Mouse (Mus musculus) intestine, embryonic 16.5 days (tissue): ENCODE data around the gene Map1s. TPM values are rescaled to one million over a fixed set of nuclear protein-coding genes. Genes with fewer than 3 reads are reported as not detected.

Experiments used
- ATAC-seq: fragments of 200-750 bp; cut with Nextera tagmentation; 2 replicates; pipeline ENCODE4 v1.8.0; 2017; ENCODE audit warnings: moderate TSS enrichment, moderate library complexity
- H3K27ac ChIP-seq: fragments of 300-500 bp; sonication (generic); 2 replicates; pipeline ENCODE4 v1.5.1; 2014; ENCODE audit warnings: mild to moderate bottlenecking, low read length
- H3K27me3 ChIP-seq: fragments of 300-500 bp; sonication (generic); replicated peaks from 2 replicates; pipeline ENCODE4 v1.6.1; 2014; ENCODE audit warnings: low read length, control low read depth, mixed read lengths; ENCODE audit not compliant: control insufficient read depth, insufficient read depth
- H3K36me3 ChIP-seq: fragments of 300-500 bp; sonication (generic); 2 replicates; pipeline ENCODE4 v1.6.1; 2014; ENCODE audit warnings: low read length, control low read depth; ENCODE audit not compliant: control insufficient read depth, insufficient read depth
- H3K4me1 ChIP-seq: fragments of 300-500 bp; sonication (generic); 2 replicates; pipeline ENCODE4 v1.6.1; 2014; ENCODE audit warnings: low read length, control low read depth, mixed read lengths; ENCODE audit not compliant: control insufficient read depth, insufficient read depth
- H3K4me2 ChIP-seq: fragments of 300-500 bp; sonication (generic); 2 replicates; pipeline ENCODE4 v1.6.1; 2014; ENCODE audit warnings: low read depth, low read length, control low read depth
- H3K4me3 ChIP-seq: fragments of 300-500 bp; sonication (generic); 2 replicates; pipeline ENCODE4 v1.5.1; 2014; ENCODE audit warnings: mild to moderate bottlenecking, low read length
- H3K9ac ChIP-seq: fragments of 300-500 bp; sonication (generic); 2 replicates; pipeline ENCODE4 v1.6.1; 2014; ENCODE audit warnings: low read depth, low read length
- H3K9me3 ChIP-seq: fragments of 300-500 bp; sonication (generic); 2 replicates; pipeline ENCODE4 v1.6.1; 2016; ENCODE audit warnings: low read length, control low read depth; ENCODE audit not compliant: control insufficient read depth
- WGBS: fragments of 180-500 bp; shearing (Covaris S2); extraction: QIAGEN DNeasy Blood & Tissue Kit; methylation state at CpG from one replicate; pipeline ENCODE4 v1.1.7; 2014; 5-methylcytosine and 5-hydroxymethylcytosine counted together
- polyA plus RNA-seq: library from polyadenylated mRNA; unstranded; fragments of >200 nt; fragmentation: Nextera tagmentation; extraction: Ambion mirVana; gene quantifications from 2 replicates; pipeline ENCODE4 v1.2.1, GENCODE M21; 2015

Gene Map1s
- polyA plus RNA-seq, 1 experiment from 2014 or later = 32.6 TPM

DNA sequence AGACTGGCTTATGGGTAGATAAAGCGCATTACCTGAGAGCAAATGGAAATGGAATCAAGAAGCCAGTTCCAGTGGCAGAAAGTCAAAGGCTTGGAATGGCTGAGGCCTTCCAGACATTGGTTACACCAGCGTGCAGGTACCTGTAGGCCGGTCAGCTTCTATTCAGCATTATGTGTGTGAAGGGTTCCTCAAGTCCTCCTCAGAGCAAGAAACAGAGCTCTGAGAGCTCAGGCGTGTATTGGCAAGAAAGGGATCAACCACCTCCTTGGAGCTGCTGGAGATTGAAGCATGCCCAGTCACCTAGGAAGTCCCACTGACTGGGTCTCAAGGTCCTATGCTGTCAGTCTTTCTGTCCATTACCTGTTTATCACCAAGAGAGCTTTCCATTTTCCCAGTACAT lies 20.0 kb downstream of the Map1s start:
- H3K4me1 ChIP-seq = no peaks in the 10 kb centered on the region
- WGBS = 90% methylated on average over 4 of the region's 4 CpGs
- H3K4me3 ChIP-seq = no peak overlapping the region
- H3K9ac ChIP-seq = no peak overlapping the region
- no peak overlapping the region for H3K4me2 ChIP-seq
- H3K27me3 ChIP-seq = no peaks in the 10 kb centered on the region
- no peaks in the 10 kb centered on the region; the same call in 1 of the 2 replicates for H3K36me3 ChIP-seq
- ATAC-seq = no peak
- no peaks in the 10 kb centered on the region for H3K9me3 ChIP-seq
- H3K27ac ChIP-seq = no peak overlapping the region

DNA sequence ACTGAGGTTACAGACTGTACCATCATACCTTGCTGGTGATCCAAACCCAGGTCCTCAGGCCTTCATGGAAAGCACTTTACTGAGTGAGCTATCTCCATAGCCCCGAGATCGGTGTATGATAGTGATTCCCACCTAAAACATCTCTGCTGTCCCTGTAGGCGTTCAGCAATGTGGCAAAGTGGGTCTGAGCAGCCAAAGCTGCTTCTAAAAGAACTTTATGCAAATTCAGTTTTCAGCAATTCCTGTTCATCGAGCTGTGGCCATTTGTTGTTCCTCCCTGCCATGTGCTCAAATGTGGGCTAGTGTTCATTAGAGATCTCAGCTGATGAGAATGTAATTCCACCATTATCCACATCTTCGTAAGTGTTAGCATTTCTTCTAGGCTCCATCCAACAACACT lies 20.7 kb downstream of the Map1s start:
- H3K27ac ChIP-seq = no peak overlapping the region
- no peak overlapping the region for H3K4me2 ChIP-seq
- no peaks in the 10 kb centered on the region for H3K9me3 ChIP-seq
- no peaks in the 10 kb centered on the region for H3K4me1 ChIP-seq
- no peak for ATAC-seq
- H3K4me3 ChIP-seq = no peak overlapping the region
- H3K36me3 ChIP-seq = no peaks in the 10 kb centered on the region; the same call in 1 of the 2 replicates
- H3K27me3 ChIP-seq = no peaks in the 10 kb centered on the region
- H3K9ac ChIP-seq = no peak overlapping the region
- 91% methylated on average over 5 of the region's 5 CpGs for WGBS

GRCm38 (mm10) chr8:70928096-70928495 lies 22.4 kb downstream of the Map1s start:
- no peaks in the 10 kb centered on the region for H3K36me3 ChIP-seq
- no peaks in the 10 kb centered on the region for H3K4me1 ChIP-seq
- H3K4me2 ChIP-seq = no peak overlapping the region
- ATAC-seq = no peak
- no peak overlapping the region for H3K4me3 ChIP-seq
- H3K27ac ChIP-seq = no peak overlapping the region
- H3K9me3 ChIP-seq = no peaks in the 10 kb centered on the region
- no peak overlapping the region for H3K9ac ChIP-seq
- 81% methylated on average over 3 of the region's 3 CpGs for WGBS
- H3K27me3 ChIP-seq = no peaks in the 10 kb centered on the region

GRCm38 (mm10) chr8:70928778-70929322 lies 23.1 kb downstream of the Map1s start:
- no peaks in the 10 kb centered on the region for H3K36me3 ChIP-seq
- no peak overlapping the region for H3K4me2 ChIP-seq
- ATAC-seq = no peak

GRCm38 (mm10) chr8:70931731-70932130 lies 26.0 kb downstream of the Map1s start:
- Histone ChIP-seq H3K9ac (no peak overlapping the region), H3K9me3 (no peaks in the 10 kb centered on the region), H3K36me3 (no peaks in the 10 kb centered on the region), H3K27ac (no peak overlapping the region), H3K4me3 (no peak overlapping the region), H3K4me2 (no peak overlapping the region), H3K4me1 (no peaks in the 10 kb centered on the region), H3K27me3 (no peaks in the 10 kb centered on the region)
- ATAC-seq = no peak
- WGBS = 93% methylated on average over 11 of the region's 11 CpGs

More at GRCm38 (mm10) chr8:70928778-70929322, 23.1 kb downstream of the Map1s start:
- Histone ChIP-seq H3K27me3 (no peaks in the 10 kb centered on the region), H3K4me3 (no peak overlapping the region), H3K27ac (no peak overlapping the region), H3K9ac (no peak overlapping the region), H3K4me1 (no peaks in the 10 kb centered on the region), H3K9me3 (no peaks in the 10 kb centered on the region)
- 79% methylated on average over 5 of the region's 5 CpGs for WGBS

- H3K4me2 ChIP-seq = no peak overlapping the region
- H3K27me3 ChIP-seq = no peaks in the 10 kb centered on the region
- no peak overlapping the region for H3K27ac ChIP-seq
- no peak overlapping the region for H3K9ac ChIP-seq
- ATAC-seq = no peak
- no peak overlapping the region for H3K4me3 ChIP-seq
- no peaks in the 10 kb centered on the region for H3K4me1 ChIP-seq
- no peaks in the 10 kb centered on the region for H3K36me3 ChIP-seq
- 74% methylated on average over 4 of the region's 4 CpGs for WGBS
- H3K9me3 ChIP-seq = no peaks in the 10 kb centered on the region
These were observed 27.3 kb downstream of the Map1s start for GRCm38 (mm10) chr8:70933036-70933435.

- no peak for ATAC-seq
- H3K9ac ChIP-seq = no peak overlapping the region
- no peaks in the 10 kb centered on the region for H3K36me3 ChIP-seq
- H3K27me3 ChIP-seq = no peaks in the 10 kb centered on the region
- H3K4me2 ChIP-seq = no peak overlapping the region
- WGBS = 52% methylated on average over 7 of the region's 7 CpGs
- H3K4me1 ChIP-seq = no peaks in the 10 kb centered on the region
- no peak overlapping the region for H3K27ac ChIP-seq
- no peak overlapping the region for H3K4me3 ChIP-seq
- H3K9me3 ChIP-seq = no peaks in the 10 kb centered on the region
These were observed 29.1 kb downstream of the Map1s start for GRCm38 (mm10) chr8:70934786-70935185.

GRCm38 (mm10) chr8:70937200-70937599 lies 31.5 kb downstream of the Map1s start:
- WGBS = 85% methylated on average over 6 of the region's 6 CpGs
- H3K27ac ChIP-seq = no peak overlapping the region
- H3K9ac ChIP-seq = no peak overlapping the region
- H3K4me1 ChIP-seq = no peaks in the 10 kb centered on the region
- H3K36me3 ChIP-seq = no peaks in the 10 kb centered on the region
- H3K4me2 ChIP-seq = no peak overlapping the region
- ATAC-seq = no peak
- H3K27me3 ChIP-seq = no peaks in the 10 kb centered on the region
- no peaks in the 10 kb centered on the region for H3K9me3 ChIP-seq
- no peak overlapping the region for H3K4me3 ChIP-seq

GRCm38 (mm10) chr8:70941478-70941877 lies 35.7 kb downstream of the Map1s start:
- no peak overlapping the region for H3K9ac ChIP-seq
- H3K4me3 ChIP-seq = no peak overlapping the region
- H3K4me1 ChIP-seq = no peaks in the 10 kb centered on the region
- whole genome bisulfite sequencing = 65% methylated on average over 2 of the region's 2 CpGs
- no peak for ATAC-seq
- no peaks in the 10 kb centered on the region for H3K27me3 ChIP-seq
- no peak overlapping the region for H3K27ac ChIP-seq
- no peaks in the 10 kb centered on the region for H3K36me3 ChIP-seq
- no peak overlapping the region for H3K4me2 ChIP-seq
- no peaks in the 10 kb centered on the region for H3K9me3 ChIP-seq

- 44% methylated on average over 1 of the region's 1 CpGs for WGBS
- no peak for ATAC-seq
These were observed 37.5 kb downstream of the Map1s start for GRCm38 (mm10) chr8:70943187-70943586.

More at GRCm38 (mm10) chr8:70943187-70943586, 37.5 kb downstream of the Map1s start:
- H3K36me3 ChIP-seq = no peaks in the 10 kb centered on the region
- no peak overlapping the region for H3K9ac ChIP-seq
- H3K27me3 ChIP-seq = no peaks in the 10 kb centered on the region
- H3K9me3 ChIP-seq = no peaks in the 10 kb centered on the region
- H3K4me3 ChIP-seq = no peak overlapping the region
- H3K4me2 ChIP-seq = no peak overlapping the region
- no peaks in the 10 kb centered on the region for H3K4me1 ChIP-seq
- no peak overlapping the region for H3K27ac ChIP-seq
